ENCODE assay signal across 9 mouse cellular contexts in genomic region chr5:36928701-36929100, GRCm38 (mm10).
DNase-seq lines count a peak whose midpoint lies in the region; ATAC-seq and TF ChIP-seq lines count a peak whose summit lies in the region.
"Had no signal": no experiment of that assay in that cellular context is flagged by ENCODE, and none has a peak within 500 bp of the region (broad histone marks: within the 10 kb centered on the region; RNA-seq: fewer than 3 reads in every experiment).

No protein-coding gene starts in this region.

- no peaks in the 10 kb centered on the region for H3K4me1 ChIP-seq in hindbrain, embryonic 11.5 days (replicated peaks; ENCODE audit: control insufficient read depth, insufficient read depth, low read length)
- H3K4me1 ChIP-seq in hindbrain, embryonic 13.5 days (replicated peaks), result peaks cover 5% of the 10 kb centered on the region
- H3K4me1 ChIP-seq in cortical plate, adult 2 months (ENCODE audit: control insufficient read depth, insufficient read depth, low read length), result peaks cover 6% of the 10 kb centered on the region

- TF ChIP-seq POLR2A in cortical plate, adult 2 months (IDR thresholded peaks at IDR 0.05; ENCODE audit: extremely low read depth, insufficient read depth, low read length), result no peak

- H3K27me3 ChIP-seq in hindbrain, embryonic 11.5 days (ENCODE audit: control insufficient read depth, insufficient read depth, low read length), result no peaks in the 10 kb centered on the region
- no peaks in the 10 kb centered on the region for H3K27me3 ChIP-seq in hindbrain, embryonic 13.5 days
- H3K27me3 ChIP-seq: hindbrain, embryonic 15.5 days had no signal

- peak; percentile 52 for TF ChIP-seq CTCF in cortical plate, adult 2 months (IDR thresholded peaks at IDR 0.05; ENCODE audit: extremely low read depth, insufficient read depth, low read length)

- no peaks in the 10 kb centered on the region for H3K9me3 ChIP-seq in hindbrain, embryonic 11.5 days (ENCODE audit: control insufficient read depth, low read length)
- no peaks in the 10 kb centered on the region for H3K9me3 ChIP-seq in hindbrain, embryonic 13.5 days
- H3K9me3 ChIP-seq: hindbrain, embryonic 15.5 days had no signal

- no peak overlapping the region for H3K4me3 ChIP-seq in hindbrain, embryonic 11.5 days (ENCODE audit: low read depth, low read length)
- no peak overlapping the region for H3K4me3 ChIP-seq in hindbrain, embryonic 13.5 days
- H3K4me3 ChIP-seq in cortical plate, adult 2 months (ENCODE audit: insufficient read depth, low read length), result no peak overlapping the region
- H3K4me3 ChIP-seq: hindbrain, embryonic 15.5 days had no signal

- no peak for ATAC-seq in hindbrain, embryonic 11.5 days (ENCODE audit: low FRiP score)
- no peak for ATAC-seq in hindbrain, embryonic 13.5 days (ENCODE audit: low FRiP score)
- ATAC-seq in activated CD4-positive, CD25-positive, alpha-beta regulatory T cell, adult 4 months, result no peak

- DNase-seq in hindbrain, embryonic 11.5 days (ENCODE audit: low spot score), result peak; percentile 60
- peak; percentile 62 for DNase-seq in right cerebral cortex, postnatal 4 days
- no peak for DNase-seq in right cerebral cortex, postnatal 10 days (ENCODE audit: low spot score in 2 of 2)
- peak; percentile 75 for DNase-seq in thymus, postnatal 4 days
- DNase-seq in spleen, postnatal 4 days (ENCODE audit: low spot score in 2 of 2), result no peak

- no peaks in the 10 kb centered on the region for H3K36me3 ChIP-seq in hindbrain, embryonic 11.5 days (ENCODE audit: control insufficient read depth, insufficient read depth, low read length)
- peaks cover 34% of the 10 kb centered on the region for H3K36me3 ChIP-seq in hindbrain, embryonic 13.5 days

- H3K27ac ChIP-seq in hindbrain, embryonic 11.5 days (ENCODE audit: low read depth, low read length), result no peak overlapping the region
- H3K27ac ChIP-seq in hindbrain, embryonic 13.5 days, result no peak overlapping the region
- H3K27ac ChIP-seq in cortical plate, adult 2 months (ENCODE audit: insufficient read depth, low read length), result no peak overlapping the region
- H3K27ac ChIP-seq: hindbrain, embryonic 15.5 days had no signal

- 46% methylated on average over 4 of the region's 4 CpGs for WGBS in hindbrain, embryonic 11.5 days
- WGBS in hindbrain, embryonic 13.5 days, result 49% methylated on average over 4 of the region's 4 CpGs

- H3K9ac ChIP-seq in hindbrain, embryonic 11.5 days (ENCODE audit: low read depth, low read length), result no peak overlapping the region
- H3K9ac ChIP-seq in hindbrain, embryonic 13.5 days, result no peak overlapping the region
- H3K9ac ChIP-seq: hindbrain, embryonic 15.5 days had no signal

- H3K4me2 ChIP-seq in hindbrain, embryonic 11.5 days (replicated peaks; ENCODE audit: low read depth, low read length), result no peak overlapping the region
- H3K4me2 ChIP-seq in hindbrain, embryonic 13.5 days, result no peak overlapping the region
- H3K4me2 ChIP-seq: hindbrain, embryonic 15.5 days had no signal

Comparison
In these comparisons a context has a peak if more than half of its experiments do, and no peak if none do; other contexts are left out.
1. DNase-seq: peak in hindbrain, embryonic 11.5 days (single experiment), right cerebral cortex, postnatal 4 days (single experiment) and thymus, postnatal 4 days (single experiment); none in right cerebral cortex, postnatal 10 days (0 of 2) and spleen, postnatal 4 days (0 of 2).